Mouse (Mus musculus): ENCODE measurements around the gene Cisd2.

The Cisd2 gene

DNA sequence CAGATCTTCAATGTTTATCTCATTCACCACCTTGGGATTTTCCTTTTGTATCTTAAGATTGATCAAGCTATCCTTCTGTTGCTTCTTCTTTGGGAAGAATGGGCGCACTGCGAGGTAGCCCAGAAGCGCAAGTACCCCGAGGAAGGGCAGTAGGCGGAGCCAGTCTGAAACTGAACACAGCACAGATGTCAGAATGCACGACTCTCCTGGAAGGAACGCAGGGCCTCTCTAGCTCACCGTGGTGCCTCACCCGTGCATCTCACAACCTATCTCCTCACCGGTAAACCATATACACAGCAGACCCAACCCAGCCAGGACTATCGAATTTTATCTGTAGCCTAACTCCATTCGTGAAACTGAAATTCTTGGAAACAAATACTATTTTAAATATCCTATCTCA, 12.7 kb downstream of the Cisd2 start:
- DNase-seq (ENCODE audit: low spot score), result no peak

DNA sequence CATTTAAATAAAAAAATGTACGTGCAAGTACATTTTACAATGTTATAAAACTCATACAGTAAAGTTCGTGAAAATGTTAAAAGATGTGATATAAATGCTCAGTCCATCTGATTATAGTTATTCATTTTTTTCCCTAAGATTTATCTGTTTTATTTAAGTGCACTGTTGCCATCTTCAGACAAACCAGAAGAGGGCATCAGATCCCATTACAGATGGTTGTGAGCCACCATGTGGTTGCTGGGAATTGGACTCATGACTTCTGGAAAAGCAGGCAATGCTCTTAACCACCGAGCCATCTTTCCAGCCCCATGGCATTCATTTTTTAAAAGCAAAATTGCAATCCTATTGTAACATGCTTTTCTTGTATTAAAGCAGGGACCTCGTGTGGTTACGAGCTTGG, 14.5 kb downstream of the Cisd2 start:
- no peak for DNase-seq (ENCODE audit: low spot score)

- DNase-seq (ENCODE audit: low spot score), result no peak
These were observed 16.4 kb downstream of the Cisd2 start for GRCm38 (mm10) chr3:135407351-135407750.

DNA sequence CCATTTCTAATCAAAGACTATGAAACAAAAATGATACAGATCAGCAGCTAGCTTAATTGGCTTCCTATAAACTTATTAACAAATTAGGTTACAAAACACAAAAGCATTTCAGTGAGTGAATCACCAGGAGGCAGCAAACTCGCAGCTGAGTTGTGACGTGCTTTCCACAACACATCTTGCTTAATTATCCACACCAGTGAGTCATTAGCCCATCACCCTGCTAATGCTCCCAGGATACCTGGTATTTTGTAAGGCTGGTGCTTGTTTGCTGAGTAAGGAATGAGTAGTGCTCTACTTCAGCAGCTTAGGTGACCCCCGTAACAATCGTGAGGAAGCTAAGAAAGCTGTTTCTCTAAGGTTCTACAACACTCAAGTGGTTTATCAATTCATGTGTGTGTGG, 19.1 kb downstream of the Cisd2 start:
- DNase-seq (ENCODE audit: low spot score), result no peak

DNA sequence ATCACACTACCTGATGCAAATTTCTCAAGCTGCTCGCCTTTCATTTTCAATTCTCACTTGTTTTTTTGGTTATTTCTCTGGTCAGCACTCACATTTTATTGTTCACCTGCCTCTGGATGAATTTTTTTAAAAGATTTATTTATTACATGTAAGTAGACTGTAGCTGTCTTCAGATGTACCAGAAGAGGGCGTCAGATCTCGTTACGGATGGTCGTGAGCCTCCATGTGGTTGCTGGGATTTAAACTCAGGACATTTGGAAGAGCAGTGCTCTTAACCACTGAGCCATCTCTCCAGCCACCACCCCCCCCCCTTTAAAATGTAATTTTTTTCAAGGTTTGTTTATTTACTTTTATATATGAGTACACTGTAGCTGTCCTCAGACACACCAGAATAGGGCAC, 19.9 kb downstream of the Cisd2 start:
- no peak for DNase-seq (ENCODE audit: low spot score)

DNA sequence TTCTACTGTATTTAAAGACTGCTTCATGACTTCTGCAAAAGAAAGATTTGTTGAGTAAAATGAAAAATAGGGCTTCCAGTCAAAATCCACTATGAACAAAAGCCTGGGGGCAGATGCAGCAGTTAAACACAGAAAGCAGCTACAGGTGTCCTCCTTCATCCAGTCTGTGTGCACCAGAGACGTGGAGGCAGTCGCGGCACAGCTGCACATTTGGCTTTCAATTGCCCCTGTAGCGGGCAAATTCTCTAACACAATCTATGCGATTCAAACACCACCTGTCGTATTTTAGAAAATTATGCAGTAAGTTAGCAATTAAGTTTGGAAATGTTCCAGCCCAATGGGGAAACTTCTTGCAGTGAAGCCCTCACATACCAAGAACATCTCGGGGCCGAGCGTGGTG, 20.5 kb downstream of the Cisd2 start:
- no peak for DNase-seq (ENCODE audit: low spot score)

GRCm38 (mm10) chr3:135402201-135402658, 21.5 kb downstream of the Cisd2 start:
- DNase-seq (ENCODE audit: low spot score), result peak; percentile 92

DNA sequence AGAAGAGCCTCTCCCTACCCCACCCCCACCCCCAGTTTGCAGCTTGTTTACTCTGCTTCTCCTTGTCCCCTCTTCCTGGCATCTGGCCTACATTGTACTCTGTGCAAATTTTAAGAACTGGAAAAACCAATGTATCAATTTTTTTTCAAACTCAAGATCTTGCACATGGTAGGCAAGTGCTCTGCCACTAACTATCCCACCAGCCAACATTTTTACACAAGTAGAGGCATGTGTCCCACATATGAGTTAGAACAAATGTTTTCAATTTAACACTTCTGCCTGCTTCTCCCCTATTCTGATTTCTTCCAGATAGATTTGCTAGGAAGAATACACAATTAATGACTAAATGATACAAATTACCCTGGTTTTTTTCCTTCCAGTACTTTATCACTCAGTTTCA, 26.6 kb downstream of the Cisd2 start:
- no peak for DNase-seq (ENCODE audit: low spot score)

DNA sequence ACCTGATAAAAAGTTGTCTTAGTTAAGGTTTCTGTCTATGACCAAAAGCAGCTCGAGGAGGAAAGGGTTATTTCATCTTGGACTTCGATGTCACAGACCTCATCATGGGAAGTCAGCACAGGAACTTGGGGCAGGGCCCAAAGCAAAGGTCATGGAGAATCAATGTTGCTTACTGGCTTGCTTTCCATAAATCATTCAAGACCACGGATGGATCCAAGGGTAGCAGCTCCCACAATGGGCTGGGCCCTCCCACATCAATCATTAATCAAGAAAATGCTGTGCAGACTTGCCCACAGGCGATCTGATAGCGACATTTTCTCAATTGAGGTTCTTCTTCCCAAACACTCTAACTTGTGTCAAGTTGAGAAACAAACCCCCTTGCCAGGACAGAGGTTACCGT, 27.6 kb downstream of the Cisd2 start:
- DNase-seq (ENCODE audit: low spot score), result peak; percentile 35

DNA sequence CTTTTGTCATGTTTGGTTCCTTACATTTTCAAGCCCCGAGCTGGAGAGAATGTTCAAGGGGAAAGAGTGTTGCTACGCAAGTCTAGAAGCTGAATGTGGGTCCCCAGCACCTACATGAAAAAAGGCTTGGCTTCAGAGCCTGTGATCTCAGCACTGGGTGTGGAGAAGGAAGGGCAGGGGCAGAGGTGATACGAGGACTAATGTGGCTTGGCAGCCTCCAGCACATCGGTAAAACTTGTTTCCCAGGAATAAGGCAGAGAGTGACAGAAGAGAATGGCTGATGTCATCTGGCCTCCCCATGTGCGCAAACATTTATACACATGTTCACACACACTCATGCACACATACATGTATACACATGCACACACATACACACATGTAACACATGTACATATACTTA, 28.6 kb downstream of the Cisd2 start:
- no peak for DNase-seq (ENCODE audit: low spot score)

- no peak for DNase-seq (ENCODE audit: low spot score)
These were observed 30.5 kb downstream of the Cisd2 start for GRCm38 (mm10) chr3:135393186-135393585.

- DNase-seq (ENCODE audit: low spot score), result no peak
These were observed 43.9 kb downstream of the Cisd2 start for GRCm38 (mm10) chr3:135379868-135380267.

DNA sequence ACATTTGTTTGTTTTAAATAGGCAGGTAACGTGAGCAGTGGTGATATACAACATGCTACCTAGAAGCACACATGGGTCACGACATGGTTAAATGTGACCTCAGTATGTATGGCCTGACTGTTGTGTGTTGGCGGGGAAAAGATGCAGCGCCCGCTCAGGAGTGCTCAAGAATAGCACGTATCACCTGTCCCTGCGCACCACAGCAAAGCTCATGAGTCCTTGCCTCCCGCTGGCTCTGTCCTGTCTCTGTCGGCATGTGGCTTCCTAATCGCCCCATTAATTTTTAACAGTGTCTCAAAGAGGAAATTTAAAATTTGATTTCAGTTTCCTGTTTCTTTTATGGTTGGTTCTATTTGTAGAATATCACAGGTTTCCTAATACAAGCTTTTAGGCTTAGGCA, 46.3 kb downstream of the Cisd2 start:
- no peak for DNase-seq (ENCODE audit: low spot score)

DNA sequence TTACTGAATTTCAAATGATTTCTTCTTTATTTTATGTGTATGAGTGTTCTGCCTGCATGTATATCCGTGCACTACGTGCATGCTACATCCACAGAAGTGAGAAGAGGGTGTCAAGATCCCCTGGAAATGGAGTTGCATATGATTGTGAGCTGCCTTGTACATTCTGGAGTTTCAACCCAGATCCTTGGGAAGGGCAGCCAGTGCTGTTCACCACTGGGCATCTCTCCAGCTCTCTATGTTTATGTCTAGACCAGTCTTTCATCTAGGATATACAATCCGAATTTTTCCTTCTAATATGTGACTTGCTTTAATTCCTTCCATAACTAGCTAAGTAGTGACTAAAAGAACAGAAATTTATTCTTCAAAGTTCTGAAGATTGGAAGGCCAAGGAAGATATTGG, 47.9 kb downstream of the Cisd2 start:
- no peak for DNase-seq (ENCODE audit: low spot score)

- no peak for DNase-seq (ENCODE audit: low spot score)
These were observed 66.3 kb downstream of the Cisd2 start for GRCm38 (mm10) chr3:135357394-135357793.

All from embryo, embryonic 10 days (tissue).